Mouse (Mus musculus) yolk sac, embryonic 10.5 days (tissue): ENCODE measurements around the gene Vmn1r118.
"Not testable (repeated sequence)": the region's sequence is repeated elsewhere in the genome, so short reads cannot be mapped to it uniquely, and the experiment has no call there.

ENCODE experiments used
- DNase-seq: peaks from one replicate; pipeline ENCODE4 v3.0.0-alpha.2; 2017; ENCODE audit warnings: low spot score

Gene Vmn1r118

GRCm38 (mm10) chr7:20912247-20912646 is at the start of gene Vmn1r118:
Gene Vmn1r118 (minus strand): TSS chr7:20912347.
- DNase-seq: not testable (repeated sequence)

GRCm38 (mm10) chr7:20884021-20884420 is 28.1 kb downstream of the Vmn1r118 start, which contains the start of gene Vmn1r117:
Gene Vmn1r117 (minus strand): TSS chr7:20884121.
- not testable (repeated sequence) for DNase-seq

GRCm38 (mm10) chr7:20871956-20872355 is 40.2 kb downstream of the Vmn1r118 start, which contains the start of gene Vmn1r116:
Gene Vmn1r116 (plus strand): TSS chr7:20872256.
- DNase-seq: not testable (repeated sequence)
